Mouse (Mus musculus) stomach, postnatal 0 days (tissue): ENCODE results near the gene Pus7.

Experiments
- CTCF ChIP-seq: IDR thresholded peaks from 2 replicates; pipeline ENCODE4 v1.5.1; 2016; ENCODE audit warnings: antibody characterized with exemption, low read depth, mild to moderate bottlenecking, moderate library complexity
- EP300 ChIP-seq: optimal IDR thresholded peaks from 2 replicates; pipeline ENCODE3; 2016; ENCODE audit warnings: antibody characterized with exemption

- TF ChIP-seq CTCF: no peak
- no peak for TF ChIP-seq EP300
These were observed 9.2 kb upstream of the Pus7 start for GRCm38 (mm10) chr5:23792726-23793125.
